Mouse (Mus musculus): ENCODE measurements around the gene Nynrin.
A peak's percentile ranks its signal among the peaks of the same experiment; 100 is the strongest.

Nynrin gene

GRCm38 (mm10) chr14:55840853-55841366, 12.9 kb upstream of the Nynrin start:
- DNase-seq (ENCODE audit: low spot score in 2 of 2), result no peak

GRCm38 (mm10) chr14:55842794-55843193, 11.0 kb upstream of the Nynrin start:
- no peak for DNase-seq (ENCODE audit: low spot score in 2 of 2)

GRCm38 (mm10) chr14:55845506-55846294, 8.1 kb upstream of the Nynrin start:
- no peak for DNase-seq (ENCODE audit: low spot score in 2 of 2)

- DNase-seq (ENCODE audit: low spot score in 2 of 2), result no peak
Measured at GRCm38 (mm10) chr14:55850885-55851284, 2.9 kb upstream of the Nynrin start.

GRCm38 (mm10) chr14:55852646-55853551, 911 bp upstream of the Nynrin start:
- DNase-seq (ENCODE audit: low spot score in 2 of 2), result no peak

GRCm38 (mm10) chr14:55854406-55855100, 743 bp downstream of the Nynrin start:
- no peak for DNase-seq (ENCODE audit: low spot score in 2 of 2)

- DNase-seq (ENCODE audit: low spot score in 2 of 2), result no peak
Measured at GRCm38 (mm10) chr14:55855101-55855561, 1.3 kb downstream of the Nynrin start.

- no peak for DNase-seq (ENCODE audit: low spot score in 2 of 2)
Measured at GRCm38 (mm10) chr14:55857588-55857987, 3.8 kb downstream of the Nynrin start.

GRCm38 (mm10) chr14:55862186-55862585, 8.4 kb downstream of the Nynrin start:
- DNase-seq (ENCODE audit: low spot score in 2 of 2), result no peak

- no peak for DNase-seq (ENCODE audit: low spot score in 2 of 2)
Measured at GRCm38 (mm10) chr14:55862970-55863369, 9.2 kb downstream of the Nynrin start.

- DNase-seq (ENCODE audit: low spot score in 2 of 2), result peak; percentile 42 to 53
Measured at GRCm38 (mm10) chr14:55863773-55864172, 10.0 kb downstream of the Nynrin start.

- no peak for DNase-seq (ENCODE audit: low spot score in 2 of 2)
Measured at GRCm38 (mm10) chr14:55866962-55867361, 13.2 kb downstream of the Nynrin start.

- no peak for DNase-seq (ENCODE audit: low spot score in 2 of 2)
Measured at GRCm38 (mm10) chr14:55868230-55869026, 14.6 kb downstream of the Nynrin start.

- no peak for DNase-seq (ENCODE audit: low spot score in 2 of 2)
Measured at GRCm38 (mm10) chr14:55869538-55869937, 15.7 kb downstream of the Nynrin start.

GRCm38 (mm10) chr14:55872039-55872438, 18.2 kb downstream of the Nynrin start:
- DNase-seq (ENCODE audit: low spot score in 2 of 2), result no peak

- DNase-seq (ENCODE audit: low spot score in 2 of 2), result no peak
Measured at GRCm38 (mm10) chr14:55872551-55872950, 18.7 kb downstream of the Nynrin start.

GRCm38 (mm10) chr14:55873242-55873713, 19.5 kb downstream of the Nynrin start:
- DNase-seq (ENCODE audit: low spot score in 2 of 2), result no peak

- DNase-seq (ENCODE audit: low spot score in 2 of 2), result peak; percentile 61 to 66
Measured at GRCm38 (mm10) chr14:55873714-55874683, 20.2 kb downstream of the Nynrin start.

Data from spleen, postnatal 36 days (tissue).